Mouse (Mus musculus): ENCODE data around the gene Pecr.

GRCm38 (mm10) chr1:72320759-72321158, 36.6 kb upstream of the Pecr start:
- TF ChIP-seq CTCF (IDR thresholded peaks at IDR 0.05; ENCODE audit: borderline replicate concordance, insufficient read depth, low read length) (no peak), POLR2A (IDR thresholded peaks at IDR 0.05; ENCODE audit: low read depth, low read length) (no peak)

Data from embryonic fibroblast, embryonic 13.5 days (primary cell).